In the genomic region with DNA sequence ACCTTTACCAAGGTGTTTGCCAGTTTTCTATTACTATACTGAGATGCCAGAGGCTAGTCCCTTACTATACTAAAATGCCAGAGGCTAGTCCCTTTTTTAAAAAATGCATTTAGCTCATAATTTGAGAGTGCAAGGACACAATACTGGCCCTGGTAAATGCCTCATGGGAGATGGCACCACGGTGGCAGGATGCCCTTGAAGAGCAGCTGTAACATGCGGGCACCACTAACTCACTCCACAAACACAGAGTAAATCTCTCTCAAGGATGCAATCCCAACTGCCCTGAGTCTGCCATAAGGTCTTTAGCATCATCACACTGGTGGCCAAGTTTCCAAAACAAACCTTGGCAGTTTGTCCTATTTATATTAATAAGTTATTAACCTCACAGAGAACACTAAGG, we compare ENCODE assay signal across 12 mouse cellular contexts.
"Had no signal": no experiment of that assay in that cellular context is flagged by ENCODE, and none has a peak within 500 bp of the region (broad histone marks: within the 10 kb centered on the region; RNA-seq: fewer than 3 reads in every experiment).

No protein-coding gene starts in this region.

- DNase-seq: cerebellum, postnatal 25 days; cerebellum, postnatal 36 days; embryo, embryonic 11 days; forebrain, postnatal 0 days; gastrocnemius, adult 2 months; gastrocnemius, postnatal 10 days; gastrocnemius, postnatal 14 days; gastrocnemius, postnatal 25 days; gastrocnemius, postnatal 36 days; heart, adult 11 months; heart, adult 18-20 months; heart, adult 2 months had no signal
